Mouse (Mus musculus): Measurements from ENCODE around the gene Lysmd1. TPM values are rescaled to one million over a fixed set of nuclear protein-coding genes. Genes with fewer than 3 reads are reported as not detected.
"Not testable (repeated sequence)": the region's sequence is repeated elsewhere in the genome, so short reads cannot be mapped to it uniquely, and the experiment has no call there.

Lysmd1 gene
- polyA plus RNA-seq, 1 experiment from 2014 or later, result 10.1 TPM

DNA sequence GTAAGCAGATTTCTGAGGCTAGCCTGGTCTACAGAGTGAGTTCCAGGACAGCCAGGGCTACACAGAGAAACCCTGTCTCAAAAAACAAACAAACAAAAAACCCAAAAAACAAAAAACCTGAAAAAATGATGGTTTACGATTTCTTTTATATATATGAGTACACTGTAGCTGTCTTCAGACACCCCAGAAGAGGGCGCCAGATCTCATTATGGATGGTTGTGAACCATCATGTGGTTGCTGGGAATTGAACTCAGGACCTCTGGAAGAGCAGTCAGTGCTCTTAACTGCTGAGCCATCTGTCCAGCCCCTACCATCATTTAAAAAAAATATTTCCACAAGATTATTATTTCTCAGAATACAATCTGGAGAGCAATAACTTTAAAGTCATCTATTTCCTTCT, 1.5 kb upstream of the Lysmd1 start:
- peak; percentile 50 for TF ChIP-seq CTCF (IDR thresholded peaks at IDR 0.05; ENCODE audit: low read depth)
- not testable (repeated sequence) for H3K27ac ChIP-seq (replicated peaks); H3K9ac ChIP-seq (ENCODE audit: low read length); H3K4me1 ChIP-seq (replicated peaks; ENCODE audit: control insufficient read depth, insufficient read depth); H3K9me3 ChIP-seq (ENCODE audit: control insufficient read depth, low read length); H3K36me3 ChIP-seq (ENCODE audit: control insufficient read depth, insufficient read depth, low read length); H3K4me3 ChIP-seq (ENCODE audit: low read depth, low read length); ATAC-seq (ENCODE audit: low FRiP score, low TSS enrichment); H3K27me3 ChIP-seq (ENCODE audit: control insufficient read depth, insufficient read depth, low read length); H3K4me2 ChIP-seq (replicated peaks; ENCODE audit: low read depth); DNase-seq (ENCODE audit: low spot score)
- 88% methylated on average over 2 of the region's 2 CpGs for WGBS

GRCm38 (mm10) chr3:95133176-95133575, 712 bp upstream of the Lysmd1 start:
- no peak for DNase-seq (ENCODE audit: low spot score)
- H3K27ac ChIP-seq (replicated peaks), result peak overlapping the region; percentile 74
- no peak; the same call in none of the 2 replicates for ATAC-seq (ENCODE audit: low FRiP score, low TSS enrichment)
- peaks cover 4% of the 10 kb centered on the region for H3K4me1 ChIP-seq (replicated peaks; ENCODE audit: control insufficient read depth, insufficient read depth)
- peak overlapping the region; percentile 64 for H3K4me3 ChIP-seq (ENCODE audit: low read depth, low read length)
- H3K9me3 ChIP-seq (ENCODE audit: control insufficient read depth, low read length), result no peaks in the 10 kb centered on the region
- WGBS, result 52% methylated on average over 11 of the region's 11 CpGs
- H3K27me3 ChIP-seq (ENCODE audit: control insufficient read depth, insufficient read depth, low read length), result no peaks in the 10 kb centered on the region
- no peak for TF ChIP-seq CTCF (IDR thresholded peaks at IDR 0.05; ENCODE audit: low read depth)
- peaks cover 2% of the 10 kb centered on the region; the same call in 1 of the 2 replicates for H3K36me3 ChIP-seq (ENCODE audit: control insufficient read depth, insufficient read depth, low read length)
- H3K4me2 ChIP-seq (replicated peaks; ENCODE audit: low read depth), result peak overlapping the region; percentile 81
- H3K9ac ChIP-seq (ENCODE audit: low read length), result peak overlapping the region; percentile 76

DNA sequence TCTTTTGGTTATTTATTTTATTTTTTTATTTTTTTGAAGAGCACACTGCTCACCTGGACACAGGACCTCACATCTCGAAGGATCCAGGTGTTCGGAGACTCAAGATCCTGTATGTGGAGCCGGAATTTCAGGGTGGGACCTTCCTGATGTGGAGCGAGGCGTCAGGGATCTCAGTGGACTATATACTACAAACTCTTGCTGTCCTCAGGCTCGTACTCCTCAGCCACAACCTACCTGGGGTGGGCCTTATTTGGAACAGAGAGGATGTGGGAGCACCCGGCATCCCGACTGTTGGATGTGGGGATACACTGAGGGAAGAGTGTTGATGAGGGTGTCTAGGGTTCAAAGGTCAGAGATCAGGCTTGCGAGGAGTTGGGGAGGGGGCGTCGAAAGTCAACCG, 245 bp downstream of the Lysmd1 start:
- H3K9me3 ChIP-seq (ENCODE audit: control insufficient read depth, low read length); H3K4me2 ChIP-seq (replicated peaks; ENCODE audit: low read depth); H3K4me3 ChIP-seq (ENCODE audit: low read depth, low read length); H3K27me3 ChIP-seq (ENCODE audit: control insufficient read depth, insufficient read depth, low read length); H3K4me1 ChIP-seq (replicated peaks; ENCODE audit: control insufficient read depth, insufficient read depth); H3K27ac ChIP-seq (replicated peaks); DNase-seq (ENCODE audit: low spot score); H3K9ac ChIP-seq (ENCODE audit: low read length); H3K36me3 ChIP-seq (ENCODE audit: control insufficient read depth, insufficient read depth, low read length): not testable (repeated sequence)
- no CpG with 5 or more reads among the region's 12 CpGs for WGBS
- ATAC-seq (ENCODE audit: low FRiP score, low TSS enrichment), result peak; percentile 54

- 8% methylated on average over 6 of the region's 6 CpGs for WGBS
- ATAC-seq (ENCODE audit: low FRiP score, low TSS enrichment) (no peak; the same call in 1 of the 2 replicates), DNase-seq (ENCODE audit: low spot score) (peak; percentile 63)
- H3K27ac ChIP-seq (replicated peaks), result 0 out of 2 replicates have a peak overlapping the region, but pooled peaks have one; percentile 13
- H3K4me2 ChIP-seq (replicated peaks; ENCODE audit: low read depth), result peak overlapping the region; percentile 54
- peak overlapping the region; percentile 29 for H3K4me3 ChIP-seq (ENCODE audit: low read depth, low read length)
- no peaks in the 10 kb centered on the region for H3K9me3 ChIP-seq (ENCODE audit: control insufficient read depth, low read length)
- no peak overlapping the region for H3K9ac ChIP-seq (ENCODE audit: low read length)
- H3K36me3 ChIP-seq (ENCODE audit: control insufficient read depth, insufficient read depth, low read length), result peaks cover 7% of the 10 kb centered on the region; the same call in 1 of the 2 replicates
- H3K4me1 ChIP-seq (replicated peaks; ENCODE audit: control insufficient read depth, insufficient read depth), result peaks cover 4% of the 10 kb centered on the region
- H3K27me3 ChIP-seq (ENCODE audit: control insufficient read depth, insufficient read depth, low read length), result no peaks in the 10 kb centered on the region
- no peak for TF ChIP-seq CTCF (IDR thresholded peaks at IDR 0.05; ENCODE audit: low read depth)
- TF ChIP-seq EP300 (optimal IDR thresholded peaks at IDR 0.05), result no peak
Observed at GRCm38 (mm10) chr3:95135023-95135422, 1.1 kb downstream of the Lysmd1 start.

GRCm38 (mm10) chr3:95135433-95136052, 1.7 kb downstream of the Lysmd1 start:
- H3K4me1 ChIP-seq (replicated peaks; ENCODE audit: control insufficient read depth, insufficient read depth), result peaks cover 4% of the 10 kb centered on the region
- no peak overlapping the region for H3K9ac ChIP-seq (ENCODE audit: low read length)
- H3K27me3 ChIP-seq (ENCODE audit: control insufficient read depth, insufficient read depth, low read length), result no peaks in the 10 kb centered on the region
- peak overlapping the region; percentile 29 for H3K4me3 ChIP-seq (ENCODE audit: low read depth, low read length)
- no peak for TF ChIP-seq EP300 (optimal IDR thresholded peaks at IDR 0.05)
- no peak for TF ChIP-seq CTCF (IDR thresholded peaks at IDR 0.05; ENCODE audit: low read depth)
- 74% methylated on average over 7 of the region's 7 CpGs for WGBS
- no peak for ATAC-seq (ENCODE audit: low FRiP score, low TSS enrichment)
- no peak for DNase-seq (ENCODE audit: low spot score)
- peak overlapping the region; percentile 13; the same call in 1 of the 2 replicates for H3K27ac ChIP-seq (replicated peaks)
- peak overlapping the region; percentile 54 for H3K4me2 ChIP-seq (replicated peaks; ENCODE audit: low read depth)
- 0 out of 2 replicates have a peak, but pooled peaks cover 4% of the 10 kb centered on the region for H3K36me3 ChIP-seq (ENCODE audit: control insufficient read depth, insufficient read depth, low read length)
- H3K9me3 ChIP-seq (ENCODE audit: control insufficient read depth, low read length), result no peaks in the 10 kb centered on the region

DNA sequence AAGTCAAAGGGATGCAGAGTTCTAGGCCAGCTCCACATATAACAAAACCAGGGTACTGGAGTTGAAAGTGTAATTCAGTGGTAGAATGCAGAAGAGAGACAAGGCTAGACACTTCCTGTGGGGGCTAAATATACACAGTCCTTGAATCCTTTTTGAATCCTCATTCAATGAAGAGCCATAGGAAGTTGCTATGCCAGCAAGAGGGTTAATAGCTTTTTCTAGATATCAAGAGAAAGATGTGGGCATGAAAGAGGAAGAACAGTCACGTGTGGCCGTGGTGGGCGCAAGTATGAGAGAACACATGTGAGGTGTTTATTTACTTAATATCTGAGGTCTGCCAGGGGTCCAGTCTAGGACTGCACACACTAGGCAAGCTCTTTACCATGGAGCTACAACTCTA, 2.4 kb downstream of the Lysmd1 start:
- DNase-seq (ENCODE audit: low spot score), result no peak
- Histone ChIP-seq H3K9ac (ENCODE audit: low read length) (no peak overlapping the region), H3K9me3 (ENCODE audit: control insufficient read depth, low read length) (no peaks in the 10 kb centered on the region), H3K27me3 (ENCODE audit: control insufficient read depth, insufficient read depth, low read length) (no peaks in the 10 kb centered on the region), H3K27ac (replicated peaks) (no peak overlapping the region), H3K36me3 (ENCODE audit: control insufficient read depth, insufficient read depth, low read length) (0 out of 2 replicates have a peak, but pooled peaks cover 4% of the 10 kb centered on the region), H3K4me1 (replicated peaks; ENCODE audit: control insufficient read depth, insufficient read depth) (peaks cover 4% of the 10 kb centered on the region), H3K4me2 (replicated peaks; ENCODE audit: low read depth) (no peak overlapping the region), H3K4me3 (ENCODE audit: low read depth, low read length) (no peak overlapping the region)
- ATAC-seq (ENCODE audit: low FRiP score, low TSS enrichment), result no peak
- TF ChIP-seq EP300 (optimal IDR thresholded peaks at IDR 0.05) (no peak), CTCF (IDR thresholded peaks at IDR 0.05; ENCODE audit: low read depth) (no peak)
- 85% methylated on average over 3 of the region's 3 CpGs for WGBS
